Mouse (Mus musculus) left cerebral cortex, postnatal 14 days (tissue): ENCODE data around the gene Stk38. TPM values are rescaled to one million over a fixed set of nuclear protein-coding genes. Genes with fewer than 3 reads are reported as not detected.
"Not testable (repeated sequence)": the region's sequence is repeated elsewhere in the genome, so short reads cannot be mapped to it uniquely, and the experiment has no call there.

Source experiments
- DNase-seq, 2 experiments: peaks; one replicate each; pipeline ENCODE4 v3.0.0; 2021 to 2022; ENCODE audit warnings: low spot score in 2 of 2, mixed read lengths in 1 of 2
- intact Hi-C: fragments of 180-260 bp; cut with DNase I; formaldehyde crosslinking; loops from one replicate; pipeline ENCODE4 v1.15.1; 2025
- total RNA-seq, 2 experiments: library from RNA; stranded (reverse); gene quantifications; 2 replicates each; pipeline ENCODE4 v1.2.3; 2021

Stk38 gene
- total RNA-seq, 2 experiments from 2014 or later = 47.5 to 49.2 TPM

GRCm38 (mm10) chr17:29042569-29042968 lies 34.8 kb upstream of the Stk38 start:
- intact Hi-C loops = no loop called here
- DNase-seq = no peak

GRCm38 (mm10) chr17:29041632-29042031 lies 33.8 kb upstream of the Stk38 start:
- DNase-seq, intact Hi-C loops: not testable (repeated sequence)

- no peak for DNase-seq
- intact Hi-C loops = no loop called here
Measured at GRCm38 (mm10) chr17:29039351-29039750, 31.6 kb upstream of the Stk38 start.

GRCm38 (mm10) chr17:29035506-29035905 lies 27.7 kb upstream of the Stk38 start:
- DNase-seq = no peak
- intact Hi-C loops = no loop called here

- intact Hi-C loops = no loop called here
- DNase-seq = no peak
Measured at GRCm38 (mm10) chr17:29034264-29034663, 26.5 kb upstream of the Stk38 start.

- no peak for DNase-seq
- intact Hi-C loops = no loop called here
Measured at GRCm38 (mm10) chr17:29033569-29034061, 25.8 kb upstream of the Stk38 start.

GRCm38 (mm10) chr17:29032274-29033069 lies 24.7 kb upstream of the Stk38 start, which contains the start of gene Srsf3:
Gene Srsf3, plus strand, starts transcription at chr17:29032628.
- peak; percentile 100 for DNase-seq
- intact Hi-C loops = no loop called here

- DNase-seq = no peak
- intact Hi-C loops = no loop called here
Measured at GRCm38 (mm10) chr17:29031771-29032273, 24.0 kb upstream of the Stk38 start.

- DNase-seq, intact Hi-C loops: not testable (repeated sequence)
Measured at GRCm38 (mm10) chr17:29031085-29031711, 23.4 kb upstream of the Stk38 start.

- intact Hi-C loops = no loop called here
- no peak for DNase-seq
Measured at GRCm38 (mm10) chr17:29030321-29031034, 22.7 kb upstream of the Stk38 start.

GRCm38 (mm10) chr17:29026652-29027356 lies 19.0 kb upstream of the Stk38 start:
- intact Hi-C loops = no loop called here
- DNase-seq = no peak

GRCm38 (mm10) chr17:29024896-29025565 lies 17.2 kb upstream of the Stk38 start:
- intact Hi-C loops = no loop called here
- no peak for DNase-seq

GRCm38 (mm10) chr17:29024047-29024892 lies 16.5 kb upstream of the Stk38 start:
- no peak for DNase-seq
- intact Hi-C loops = no loop called here

- DNase-seq = no peak
- intact Hi-C loops = no loop called here
Measured at GRCm38 (mm10) chr17:29023346-29023745, 15.6 kb upstream of the Stk38 start.

- intact Hi-C loops = no loop called here
- no peak for DNase-seq
Measured at GRCm38 (mm10) chr17:29022230-29022819, 14.5 kb upstream of the Stk38 start.

GRCm38 (mm10) chr17:29020444-29020843 lies 12.6 kb upstream of the Stk38 start:
- intact Hi-C loops = no loop called here
- no peak for DNase-seq

- intact Hi-C loops = no loop called here
- no peak for DNase-seq
Measured at GRCm38 (mm10) chr17:29019391-29019790, 11.6 kb upstream of the Stk38 start.
